Mouse (Mus musculus) midbrain, embryonic 16.5 days (tissue): ENCODE measurements around the gene Atp6v1a. TPM values are rescaled to one million over a fixed set of nuclear protein-coding genes. Genes with fewer than 3 reads are reported as not detected.

Source experiments
- ATAC-seq: fragments of 200-750 bp; cut with Nextera tagmentation; 2 replicates; pipeline ENCODE4 v1.8.0; 2017; ENCODE audit warnings: moderate TSS enrichment
- H3K27ac ChIP-seq: fragments of 300-500 bp; sonication (generic); 2 replicates; pipeline ENCODE4 v1.5.1; 2014; ENCODE audit warnings: mild to moderate bottlenecking, low read length, mixed read lengths
- H3K27me3 ChIP-seq: fragments of 300-500 bp; sonication (generic); 2 replicates; pipeline ENCODE4 v1.6.1; 2014; ENCODE audit warnings: low read depth, low read length, mixed read lengths; ENCODE audit not compliant: control insufficient read depth, insufficient read depth
- H3K36me3 ChIP-seq: fragments of 300-500 bp; sonication (generic); 2 replicates; pipeline ENCODE4 v1.6.1; 2014; ENCODE audit warnings: mild to moderate bottlenecking, low read length, moderate library complexity, mixed read lengths; ENCODE audit not compliant: control insufficient read depth, insufficient read depth
- H3K4me1 ChIP-seq: fragments of 300-500 bp; sonication (generic); 2 replicates; pipeline ENCODE4 v1.6.1; 2014; ENCODE audit warnings: mild to moderate bottlenecking, low read length, mixed read lengths; ENCODE audit not compliant: control insufficient read depth, insufficient read depth
- H3K4me2 ChIP-seq: fragments of 300-500 bp; sonication (generic); 2 replicates; pipeline ENCODE4 v1.6.1; 2014; ENCODE audit warnings: mild to moderate bottlenecking, low read length, mixed read lengths
- H3K4me3 ChIP-seq: fragments of 300-500 bp; sonication (generic); 2 replicates; pipeline ENCODE4 v1.5.1; 2014; ENCODE audit warnings: low read depth, mild to moderate bottlenecking, low read length, moderate library complexity, mixed read lengths
- H3K9ac ChIP-seq: fragments of 300-500 bp; sonication (generic); 2 replicates; pipeline ENCODE4 v1.6.1; 2014; ENCODE audit warnings: low read depth, low read length, mixed read lengths
- H3K9me3 ChIP-seq: fragments of 300-500 bp; sonication (generic); replicated peaks from 2 replicates; pipeline ENCODE4 v1.6.1; 2014; ENCODE audit warnings: mild to moderate bottlenecking, low read length, mixed read lengths; ENCODE audit not compliant: control insufficient read depth, poor library complexity, severe bottlenecking
- WGBS: fragments of 180-500 bp; shearing (Covaris S2); extraction: QIAGEN DNeasy Blood & Tissue Kit; methylation state at CpG from one replicate; pipeline ENCODE4 v1.1.7; 2014; 5-methylcytosine and 5-hydroxymethylcytosine counted together
- polyA plus RNA-seq: library from polyadenylated mRNA; unstranded; fragments of >200 nt; fragmentation: Nextera tagmentation; extraction: Ambion mirVana; gene quantifications from 2 replicates; pipeline ENCODE4 v1.2.1, GENCODE M21; 2015

The Atp6v1a gene
- polyA plus RNA-seq, 1 experiment from 2014 or later: 172 TPM

GRCm38 (mm10) chr16:44124713-44125112 is 14.8 kb downstream of the Atp6v1a start:
- Histone ChIP-seq H3K9me3 (no peaks in the 10 kb centered on the region), H3K4me3 (no peak overlapping the region), H3K4me2 (no peak overlapping the region), H3K27ac (no peak overlapping the region), H3K36me3 (no peaks in the 10 kb centered on the region), H3K9ac (no peak overlapping the region), H3K27me3 (no peaks in the 10 kb centered on the region), H3K4me1 (no peaks in the 10 kb centered on the region)
- ATAC-seq: no peak
- 88% methylated on average over 1 of the region's 1 CpGs for WGBS

GRCm38 (mm10) chr16:44123786-44124185 is 15.7 kb downstream of the Atp6v1a start:
- H3K27me3 ChIP-seq: no peaks in the 10 kb centered on the region
- no peak overlapping the region for H3K4me2 ChIP-seq
- no peak overlapping the region for H3K9ac ChIP-seq
- 84% methylated on average over 2 of the region's 2 CpGs for WGBS
- H3K36me3 ChIP-seq: no peaks in the 10 kb centered on the region
- no peak for ATAC-seq
- no peak overlapping the region for H3K27ac ChIP-seq
- H3K4me3 ChIP-seq: no peak overlapping the region
- no peaks in the 10 kb centered on the region for H3K9me3 ChIP-seq
- H3K4me1 ChIP-seq: no peaks in the 10 kb centered on the region

GRCm38 (mm10) chr16:44122982-44123725 is 16.4 kb downstream of the Atp6v1a start:
- H3K9ac ChIP-seq: no peak overlapping the region
- no peak overlapping the region for H3K27ac ChIP-seq
- H3K4me2 ChIP-seq: no peak overlapping the region
- H3K4me1 ChIP-seq: no peaks in the 10 kb centered on the region
- H3K27me3 ChIP-seq: no peaks in the 10 kb centered on the region
- no peaks in the 10 kb centered on the region for H3K36me3 ChIP-seq
- no peak overlapping the region for H3K4me3 ChIP-seq
- no peaks in the 10 kb centered on the region for H3K9me3 ChIP-seq
- 89% methylated on average over 7 of the region's 7 CpGs for WGBS
- no peak for ATAC-seq

GRCm38 (mm10) chr16:44122574-44122973 is 16.9 kb downstream of the Atp6v1a start:
- WGBS: 89% methylated on average over 6 of the region's 6 CpGs
- Histone ChIP-seq H3K9ac (no peak overlapping the region), H3K9me3 (no peaks in the 10 kb centered on the region), H3K36me3 (no peaks in the 10 kb centered on the region), H3K4me3 (no peak overlapping the region), H3K4me1 (no peaks in the 10 kb centered on the region), H3K4me2 (no peak overlapping the region), H3K27ac (no peak overlapping the region), H3K27me3 (no peaks in the 10 kb centered on the region)
- ATAC-seq: no peak

GRCm38 (mm10) chr16:44122122-44122521 is 17.4 kb downstream of the Atp6v1a start:
- ATAC-seq: no peak
- Histone ChIP-seq H3K4me3 (no peak overlapping the region), H3K27me3 (no peaks in the 10 kb centered on the region), H3K4me1 (no peaks in the 10 kb centered on the region), H3K36me3 (no peaks in the 10 kb centered on the region), H3K9ac (no peak overlapping the region), H3K27ac (no peak overlapping the region), H3K9me3 (no peaks in the 10 kb centered on the region), H3K4me2 (no peak overlapping the region)
- 93% methylated on average over 6 of the region's 6 CpGs for WGBS

- Histone ChIP-seq H3K4me3 (no peak overlapping the region), H3K27me3 (no peaks in the 10 kb centered on the region), H3K4me1 (no peaks in the 10 kb centered on the region), H3K9ac (no peak overlapping the region), H3K36me3 (peaks cover 8% of the 10 kb centered on the region; the same call in 1 of the 2 replicates), H3K4me2 (no peak overlapping the region), H3K27ac (no peak overlapping the region), H3K9me3 (no peaks in the 10 kb centered on the region)
- ATAC-seq: no peak
- 89% methylated on average over 7 of the region's 7 CpGs for WGBS
Measured at GRCm38 (mm10) chr16:44119753-44120501, 19.6 kb downstream of the Atp6v1a start.

GRCm38 (mm10) chr16:44109002-44109401 is 30.5 kb downstream of the Atp6v1a start:
- Histone ChIP-seq H3K27me3 (no peaks in the 10 kb centered on the region), H3K36me3 (peaks cover 40% of the 10 kb centered on the region), H3K27ac (no peak overlapping the region), H3K4me2 (no peak overlapping the region), H3K9ac (no peak overlapping the region), H3K4me3 (no peak overlapping the region), H3K4me1 (no peaks in the 10 kb centered on the region), H3K9me3 (no peaks in the 10 kb centered on the region)
- ATAC-seq: no peak
- 86% methylated on average over 4 of the region's 4 CpGs for WGBS

GRCm38 (mm10) chr16:44105211-44105610 is 34.3 kb downstream of the Atp6v1a start:
- Histone ChIP-seq H3K4me2 (no peak overlapping the region), H3K4me3 (no peak overlapping the region), H3K27ac (no peak overlapping the region), H3K27me3 (no peaks in the 10 kb centered on the region), H3K9ac (no peak overlapping the region), H3K4me1 (no peaks in the 10 kb centered on the region), H3K36me3 (peaks cover 54% of the 10 kb centered on the region), H3K9me3 (no peaks in the 10 kb centered on the region)
- no peak for ATAC-seq
- 95% methylated on average over 2 of the region's 2 CpGs for WGBS
